Mouse (Mus musculus): Measurements from ENCODE around the gene Fuca2. TPM values are rescaled to one million over a fixed set of nuclear protein-coding genes. Genes with fewer than 3 reads are reported as not detected.
"Not testable (repeated sequence)": the region's sequence is repeated elsewhere in the genome, so short reads cannot be mapped to it uniquely, and the experiment has no call there.

Gene Fuca2
- polyA plus RNA-seq, 1 experiment from 2014 or later, result 24.9 TPM

DNA sequence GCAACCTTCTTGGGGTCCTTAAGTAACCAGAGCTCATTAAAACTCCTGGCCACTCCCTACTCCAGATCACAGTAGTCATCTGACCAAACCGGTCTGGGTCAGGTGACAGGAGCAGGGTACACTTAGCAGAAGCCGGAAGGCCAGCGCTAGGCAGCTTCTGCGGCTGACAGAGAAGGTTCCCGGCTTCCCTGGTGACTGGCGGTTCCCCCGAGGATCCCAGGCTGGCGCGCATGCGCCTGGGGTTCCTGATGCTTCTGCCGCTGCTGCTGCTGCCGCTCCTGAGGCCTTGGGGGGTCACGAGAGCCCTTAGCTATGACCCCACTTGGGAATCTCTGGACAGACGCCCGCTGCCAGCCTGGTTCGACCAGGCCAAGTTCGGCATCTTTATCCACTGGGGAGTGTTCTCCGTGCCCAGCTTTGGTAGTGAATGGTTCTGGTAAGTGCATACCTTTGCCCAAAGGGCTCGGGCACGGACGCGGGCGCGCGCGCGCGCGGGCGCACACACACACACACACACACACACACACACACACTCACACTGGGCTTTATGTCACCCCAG, 1.7 kb downstream of the Fuca2 start:
- Histone ChIP-seq H3K4me1 (ENCODE audit: control insufficient read depth, insufficient read depth, low read length) (no peaks in the 10 kb centered on the region), H3K36me3 (ENCODE audit: control insufficient read depth, insufficient read depth, low read length) (no peaks in the 10 kb centered on the region), H3K9me3 (ENCODE audit: control insufficient read depth, low read length) (no peaks in the 10 kb centered on the region), H3K27ac (ENCODE audit: low read depth, low read length) (no peak overlapping the region), H3K4me3 (ENCODE audit: low read depth, low read length) (peak overlapping the region; percentile 51), H3K9ac (ENCODE audit: low read length) (peak overlapping the region; percentile 64), H3K27me3 (ENCODE audit: control insufficient read depth, insufficient read depth, low read length) (no peaks in the 10 kb centered on the region), H3K4me2 (ENCODE audit: low read depth) (peak overlapping the region; percentile 75)
- DNase-seq (ENCODE audit: low spot score) (peak; percentile 88), ATAC-seq (ENCODE audit: insufficient read depth, low FRiP score, low TSS enrichment) (peak; percentile 82)
- WGBS, result under 1% methylated on average over 30 of the region's 30 CpGs

DNA sequence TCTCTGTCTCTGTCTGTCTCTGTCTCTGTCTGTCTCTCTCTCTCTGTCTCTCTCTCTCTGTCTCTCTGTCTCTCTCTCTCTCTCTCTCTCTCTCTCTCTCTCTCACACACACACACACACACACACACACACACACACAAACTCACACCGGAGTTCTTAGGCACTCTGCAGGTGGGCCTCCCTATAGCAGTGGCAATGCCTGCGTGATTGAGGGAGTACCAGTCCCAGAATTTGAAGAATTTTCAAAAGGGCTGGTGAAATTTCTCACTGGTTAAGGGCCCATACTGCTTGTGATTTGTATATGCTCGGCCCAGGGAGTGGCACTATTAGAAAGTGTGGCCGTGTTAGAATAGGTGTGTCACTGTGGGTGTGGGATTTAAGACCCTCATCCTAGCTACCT, 2.2 kb downstream of the Fuca2 start:
- not testable (repeated sequence) for H3K36me3 ChIP-seq (ENCODE audit: control insufficient read depth, insufficient read depth, low read length); ATAC-seq (ENCODE audit: insufficient read depth, low FRiP score, low TSS enrichment); H3K27ac ChIP-seq (ENCODE audit: low read depth, low read length); H3K9me3 ChIP-seq (ENCODE audit: control insufficient read depth, low read length); DNase-seq (ENCODE audit: low spot score); H3K27me3 ChIP-seq (ENCODE audit: control insufficient read depth, insufficient read depth, low read length); H3K4me1 ChIP-seq (ENCODE audit: control insufficient read depth, insufficient read depth, low read length)
- H3K9ac ChIP-seq (ENCODE audit: low read length), result peak overlapping the region; percentile 64
- peak overlapping the region; percentile 75 for H3K4me2 ChIP-seq (ENCODE audit: low read depth)
- 55% methylated on average over 4 of the region's 4 CpGs for WGBS
- H3K4me3 ChIP-seq (ENCODE audit: low read depth, low read length), result peak overlapping the region; percentile 51

DNA sequence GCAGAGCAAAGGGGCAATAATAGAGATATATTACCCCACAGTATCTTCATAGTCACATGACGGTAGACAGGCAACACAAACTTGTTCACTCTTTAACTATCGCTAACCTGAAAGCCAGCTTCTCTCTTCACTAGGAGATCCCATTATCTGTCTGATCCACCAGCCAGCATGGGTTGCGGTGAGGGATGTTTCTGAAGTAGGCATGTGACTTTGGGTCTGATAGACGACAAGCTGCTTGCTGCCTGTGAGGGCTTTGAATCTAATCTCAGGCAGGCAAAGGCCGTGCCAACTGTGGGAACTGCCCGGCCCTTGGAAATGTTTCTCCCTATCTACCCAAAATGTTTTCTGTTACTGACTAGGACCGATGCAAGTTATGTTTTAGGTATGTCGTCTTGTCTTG, 3.0 kb downstream of the Fuca2 start:
- no peak overlapping the region for H3K27ac ChIP-seq (ENCODE audit: low read depth, low read length)
- H3K4me1 ChIP-seq (ENCODE audit: control insufficient read depth, insufficient read depth, low read length), result no peaks in the 10 kb centered on the region
- WGBS, result 88% methylated on average over 8 of the region's 8 CpGs
- DNase-seq (ENCODE audit: low spot score) (no peak), ATAC-seq (ENCODE audit: insufficient read depth, low FRiP score, low TSS enrichment) (no peak)
- no peaks in the 10 kb centered on the region for H3K36me3 ChIP-seq (ENCODE audit: control insufficient read depth, insufficient read depth, low read length)
- H3K9me3 ChIP-seq (ENCODE audit: control insufficient read depth, low read length), result no peaks in the 10 kb centered on the region
- no peaks in the 10 kb centered on the region for H3K27me3 ChIP-seq (ENCODE audit: control insufficient read depth, insufficient read depth, low read length)
- H3K4me2 ChIP-seq (ENCODE audit: low read depth), result no peak overlapping the region
- no peak overlapping the region for H3K9ac ChIP-seq (ENCODE audit: low read length)
- no peak overlapping the region for H3K4me3 ChIP-seq (ENCODE audit: low read depth, low read length)

DNA sequence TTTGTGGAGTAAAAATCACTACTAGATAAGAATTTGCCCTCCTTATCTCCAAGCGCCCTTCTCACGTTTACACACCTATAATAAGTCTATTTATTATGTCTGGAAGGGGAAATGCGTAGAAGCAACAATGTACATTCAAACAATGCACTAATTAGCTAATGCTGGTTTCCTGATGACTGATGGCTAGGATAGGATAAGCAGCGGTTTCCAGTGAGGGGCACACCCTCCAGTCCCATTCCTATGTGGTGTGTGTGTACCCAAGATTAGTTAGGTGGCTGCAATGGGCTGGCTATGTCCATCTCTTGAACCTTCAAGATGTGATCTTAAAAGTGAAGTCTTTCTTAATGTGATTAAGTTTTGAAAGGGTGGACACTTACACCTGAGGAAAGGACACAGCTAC, 22.5 kb downstream of the Fuca2 start:
- no peak for DNase-seq (ENCODE audit: low spot score)
- Histone ChIP-seq H3K9ac (ENCODE audit: low read length) (no peak overlapping the region), H3K4me1 (ENCODE audit: control insufficient read depth, insufficient read depth, low read length) (no peaks in the 10 kb centered on the region), H3K4me3 (ENCODE audit: low read depth, low read length) (no peak overlapping the region), H3K27me3 (ENCODE audit: control insufficient read depth, insufficient read depth, low read length) (no peaks in the 10 kb centered on the region), H3K4me2 (ENCODE audit: low read depth) (no peak overlapping the region), H3K9me3 (ENCODE audit: control insufficient read depth, low read length) (no peaks in the 10 kb centered on the region), H3K36me3 (ENCODE audit: control insufficient read depth, insufficient read depth, low read length) (no peaks in the 10 kb centered on the region), H3K27ac (ENCODE audit: low read depth, low read length) (no peak overlapping the region)
- ATAC-seq (ENCODE audit: insufficient read depth, low FRiP score, low TSS enrichment), result no peak
- 90% methylated on average over 4 of the region's 4 CpGs for WGBS

DNA sequence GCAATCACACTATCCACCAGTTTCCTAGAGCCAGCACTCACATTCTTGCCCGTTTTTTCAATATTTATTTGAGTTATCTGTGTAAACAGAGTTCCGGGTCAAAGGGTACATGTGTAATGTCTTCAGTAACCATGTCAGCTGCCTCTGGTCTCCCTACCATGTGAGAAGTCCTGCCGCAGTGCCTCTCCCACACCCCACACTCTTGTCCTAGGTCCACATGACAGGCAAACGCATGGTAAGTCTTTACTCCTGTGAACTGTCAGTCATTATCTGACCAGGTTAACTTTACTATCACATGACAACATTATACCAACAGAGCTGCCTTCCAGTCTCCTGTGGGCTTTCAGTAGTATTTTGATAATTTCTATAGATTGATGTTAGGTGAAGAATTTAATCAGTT, 28.8 kb downstream of the Fuca2 start:
- Histone ChIP-seq H3K4me2 (ENCODE audit: low read depth) (no peak overlapping the region), H3K4me3 (ENCODE audit: low read depth, low read length) (no peak overlapping the region), H3K4me1 (ENCODE audit: control insufficient read depth, insufficient read depth, low read length) (no peaks in the 10 kb centered on the region), H3K9ac (ENCODE audit: low read length) (no peak overlapping the region), H3K36me3 (ENCODE audit: control insufficient read depth, insufficient read depth, low read length) (peaks cover 2% of the 10 kb centered on the region; the same call in 1 of the 2 replicates), H3K27ac (ENCODE audit: low read depth, low read length) (no peak overlapping the region), H3K27me3 (ENCODE audit: control insufficient read depth, insufficient read depth, low read length) (no peaks in the 10 kb centered on the region), H3K9me3 (ENCODE audit: control insufficient read depth, low read length) (no peaks in the 10 kb centered on the region)
- no peak for ATAC-seq (ENCODE audit: insufficient read depth, low FRiP score, low TSS enrichment)
- WGBS, result 87% methylated on average over 4 of the region's 4 CpGs
- DNase-seq (ENCODE audit: low spot score), result no peak

DNA sequence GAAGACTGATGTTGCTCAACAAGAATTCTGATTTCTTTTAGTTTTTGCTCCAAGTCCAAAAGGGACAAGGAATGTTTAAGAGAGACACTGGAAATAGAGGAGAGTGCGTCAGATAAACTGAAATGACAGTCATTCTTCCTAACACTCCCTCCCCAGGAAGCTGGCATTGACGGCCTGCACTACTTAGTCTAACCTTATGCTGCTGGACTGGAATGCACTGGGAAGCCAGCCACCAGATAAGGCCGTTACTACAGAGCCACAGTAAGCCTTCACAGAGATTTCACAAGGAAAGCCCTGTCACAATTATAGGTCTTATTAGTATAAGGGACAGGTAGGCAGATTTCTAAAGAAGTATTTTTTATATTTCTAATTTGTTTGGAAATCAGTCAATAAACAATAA, 35.4 kb downstream of the Fuca2 start:
- H3K4me2 ChIP-seq (ENCODE audit: low read depth), result no peak overlapping the region
- WGBS, result 89% methylated on average over 3 of the region's 3 CpGs
- no peaks in the 10 kb centered on the region for H3K27me3 ChIP-seq (ENCODE audit: control insufficient read depth, insufficient read depth, low read length)
- H3K36me3 ChIP-seq (ENCODE audit: control insufficient read depth, insufficient read depth, low read length), result peaks cover 2% of the 10 kb centered on the region; the same call in 1 of the 2 replicates
- no peak overlapping the region for H3K9ac ChIP-seq (ENCODE audit: low read length)
- no peak overlapping the region for H3K4me3 ChIP-seq (ENCODE audit: low read depth, low read length)
- no peak overlapping the region for H3K27ac ChIP-seq (ENCODE audit: low read depth, low read length)
- ATAC-seq (ENCODE audit: insufficient read depth, low FRiP score, low TSS enrichment) (no peak), DNase-seq (ENCODE audit: low spot score) (no peak)
- H3K4me1 ChIP-seq (ENCODE audit: control insufficient read depth, insufficient read depth, low read length), result no peaks in the 10 kb centered on the region
- no peaks in the 10 kb centered on the region for H3K9me3 ChIP-seq (ENCODE audit: control insufficient read depth, low read length)

DNA sequence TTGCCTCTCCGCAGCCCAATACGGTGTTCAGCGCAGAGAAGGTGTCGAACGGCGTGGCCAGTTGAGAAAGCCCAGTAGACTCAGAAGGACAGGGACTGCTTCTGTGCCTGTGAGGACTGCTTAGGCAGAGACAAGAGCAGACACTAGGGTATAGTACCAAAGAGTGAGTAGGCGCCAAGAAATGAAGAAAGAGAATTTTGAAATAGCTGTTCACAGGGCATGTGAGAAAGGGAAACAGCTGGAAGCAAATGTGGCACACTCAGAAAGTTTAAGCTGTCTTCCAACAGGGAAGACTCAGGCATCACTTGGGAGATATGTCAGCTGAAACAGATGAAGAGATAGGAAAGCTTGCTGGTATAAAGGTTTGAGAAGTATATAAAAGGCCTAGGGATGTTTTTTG, 37.4 kb downstream of the Fuca2 start:
- no peaks in the 10 kb centered on the region for H3K4me1 ChIP-seq (ENCODE audit: control insufficient read depth, insufficient read depth, low read length)
- no peak overlapping the region for H3K4me3 ChIP-seq (ENCODE audit: low read depth, low read length)
- WGBS, result 95% methylated on average over 7 of the region's 7 CpGs
- H3K9ac ChIP-seq (ENCODE audit: low read length), result no peak overlapping the region
- DNase-seq (ENCODE audit: low spot score) (no peak), ATAC-seq (ENCODE audit: insufficient read depth, low FRiP score, low TSS enrichment) (no peak)
- no peaks in the 10 kb centered on the region for H3K27me3 ChIP-seq (ENCODE audit: control insufficient read depth, insufficient read depth, low read length)
- H3K9me3 ChIP-seq (ENCODE audit: control insufficient read depth, low read length), result no peaks in the 10 kb centered on the region
- H3K4me2 ChIP-seq (ENCODE audit: low read depth), result no peak overlapping the region
- no peak overlapping the region for H3K27ac ChIP-seq (ENCODE audit: low read depth, low read length)
- peaks cover 2% of the 10 kb centered on the region; the same call in 1 of the 2 replicates for H3K36me3 ChIP-seq (ENCODE audit: control insufficient read depth, insufficient read depth, low read length)

DNA sequence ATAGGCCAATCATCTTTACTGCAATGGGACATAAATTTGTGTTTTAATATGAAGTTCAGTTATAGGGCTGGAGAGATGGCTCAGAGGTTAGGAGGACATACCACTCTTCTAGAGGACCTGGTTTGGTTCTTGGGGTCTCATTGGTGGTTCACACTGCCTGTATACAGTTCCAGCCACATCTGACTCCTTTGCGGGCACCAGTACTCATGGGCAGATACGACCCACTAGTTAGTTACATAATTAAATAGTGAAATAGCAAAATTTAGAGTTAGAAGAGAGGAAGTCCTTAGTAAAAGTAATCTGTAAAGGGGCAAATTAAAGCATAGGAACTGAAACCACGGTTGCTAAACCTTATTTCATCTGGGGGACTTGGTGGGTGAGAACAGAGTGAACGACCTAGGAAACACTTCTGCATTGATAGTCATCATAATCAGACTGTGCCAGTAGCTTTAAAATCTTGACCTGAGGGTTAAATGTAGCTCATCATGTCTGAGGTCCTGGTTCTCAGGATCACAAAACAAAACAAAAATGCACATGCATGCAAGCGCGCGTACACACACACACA, 40.5 kb downstream of the Fuca2 start:
- 93% methylated on average over 7 of the region's 7 CpGs for WGBS
- Histone ChIP-seq H3K36me3 (ENCODE audit: control insufficient read depth, insufficient read depth, low read length) (no peaks in the 10 kb centered on the region), H3K27me3 (ENCODE audit: control insufficient read depth, insufficient read depth, low read length) (no peaks in the 10 kb centered on the region), H3K9ac (ENCODE audit: low read length) (no peak overlapping the region), H3K9me3 (ENCODE audit: control insufficient read depth, low read length) (no peaks in the 10 kb centered on the region), H3K4me3 (ENCODE audit: low read depth, low read length) (no peak overlapping the region), H3K4me2 (ENCODE audit: low read depth) (no peak overlapping the region), H3K27ac (ENCODE audit: low read depth, low read length) (no peak overlapping the region), H3K4me1 (ENCODE audit: control insufficient read depth, insufficient read depth, low read length) (no peaks in the 10 kb centered on the region)
- DNase-seq (ENCODE audit: low spot score), result no peak
- ATAC-seq (ENCODE audit: insufficient read depth, low FRiP score, low TSS enrichment), result no peak

DNA sequence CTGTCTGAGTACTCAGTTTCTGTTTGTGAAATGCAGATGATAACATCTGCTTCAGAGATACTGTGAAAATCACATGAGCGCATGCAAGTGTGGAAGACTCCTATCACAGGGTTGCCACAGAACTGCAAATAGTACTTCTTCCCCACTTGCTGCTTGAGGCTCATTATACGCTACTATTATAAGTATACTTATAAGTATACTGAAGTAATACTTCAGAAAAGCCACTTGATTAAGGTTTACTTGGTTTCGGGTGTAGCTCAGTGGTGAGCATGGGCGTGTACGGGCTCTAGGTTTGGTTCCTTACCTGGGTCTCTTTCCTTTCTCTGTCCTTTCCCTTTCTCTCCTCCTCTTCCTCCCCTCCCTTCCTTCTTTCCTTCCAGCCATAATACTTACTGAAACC, 42.4 kb downstream of the Fuca2 start:
- Histone ChIP-seq H3K27me3 (ENCODE audit: control insufficient read depth, insufficient read depth, low read length) (no peaks in the 10 kb centered on the region), H3K36me3 (ENCODE audit: control insufficient read depth, insufficient read depth, low read length) (0 out of 2 replicates have a peak, but pooled peaks cover 2% of the 10 kb centered on the region), H3K9me3 (ENCODE audit: control insufficient read depth, low read length) (no peaks in the 10 kb centered on the region), H3K4me3 (ENCODE audit: low read depth, low read length) (no peak overlapping the region), H3K4me2 (ENCODE audit: low read depth) (no peak overlapping the region), H3K9ac (ENCODE audit: low read length) (no peak overlapping the region), H3K27ac (ENCODE audit: low read depth, low read length) (no peak overlapping the region), H3K4me1 (ENCODE audit: control insufficient read depth, insufficient read depth, low read length) (no peaks in the 10 kb centered on the region)
- ATAC-seq (ENCODE audit: insufficient read depth, low FRiP score, low TSS enrichment) (no peak), DNase-seq (ENCODE audit: low spot score) (no peak)
- 96% methylated on average over 5 of the region's 5 CpGs for WGBS
